Mouse (Mus musculus): ENCODE results near the gene Atr.

GRCm38 (mm10) chr9:95953658-95954057, 96.3 kb downstream of the Atr start:
- TF ChIP-seq CTCF (conservative IDR thresholded peaks at IDR 0.05; ENCODE audit: insufficient read depth, insufficient read length, low read depth, low read length), result no peak
- no peak for TF ChIP-seq POLR2A (IDR thresholded peaks at IDR 0.05; ENCODE audit: low read depth, low read length)
